Mouse (Mus musculus) ovary, adult 10 weeks (tissue): ENCODE measurements around the gene Wnt2. TPM values are rescaled to one million over a fixed set of nuclear protein-coding genes. Genes with fewer than 3 reads are reported as not detected.

Experiments
- polyA plus RNA-seq: library from polyadenylated mRNA; stranded (reverse); fragments of 350-450 nt; fragmentation: Illumina TruSeq; extraction: RNeasy Lipid Tissue Mini Kit (QIAGEN cat#74804); gene quantifications from one replicate; pipeline ENCODE4 v1.2.3, GENCODE M21; 2014

Gene Wnt2
- polyA plus RNA-seq = 0.31 TPM

DNA sequence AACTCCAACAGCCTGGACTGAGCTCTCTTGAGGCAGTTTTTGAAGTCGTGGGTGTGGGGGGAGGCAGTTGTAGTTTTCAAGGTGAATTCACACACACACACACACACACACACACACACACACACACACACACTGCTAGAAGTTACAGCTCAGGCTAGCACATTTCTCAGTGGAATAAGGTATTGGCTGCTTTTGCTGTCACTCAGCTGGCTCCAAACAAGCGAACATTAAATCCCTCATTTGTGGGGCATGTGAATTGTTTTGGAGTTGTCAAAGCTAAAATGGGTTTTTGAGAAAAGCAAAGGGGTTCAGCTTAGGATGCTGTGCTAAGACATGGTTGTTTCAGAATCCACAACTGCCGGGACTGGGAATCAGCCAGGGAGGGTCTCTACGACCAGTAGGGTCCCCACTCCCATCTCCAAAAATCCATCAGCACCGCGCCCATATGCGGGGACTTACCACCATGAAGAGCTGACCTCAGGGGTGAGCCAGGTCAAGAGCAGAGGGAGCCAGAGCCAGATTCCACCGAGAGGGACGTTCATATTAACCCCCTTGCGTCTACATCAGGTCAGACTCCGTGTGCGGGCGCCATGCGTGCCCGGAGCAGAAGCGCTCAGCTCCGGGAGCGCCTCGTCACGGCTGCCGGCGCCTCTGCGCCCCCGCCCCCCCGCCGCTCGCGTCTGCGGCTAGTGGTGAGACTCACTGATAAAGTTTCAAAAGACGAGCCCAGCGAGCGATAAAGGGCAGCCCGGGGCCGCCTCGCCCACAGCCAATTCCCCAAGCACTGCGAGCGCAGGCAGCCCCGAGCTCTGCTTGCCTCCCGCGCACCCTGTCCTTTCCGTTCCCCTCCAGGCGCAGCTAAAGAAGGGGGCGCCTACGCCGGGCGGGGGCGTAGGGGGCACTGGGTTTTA is at the start of gene Wnt2:
TSS of gene Wnt2 (minus strand) at position 840 of the 911 bp plus-strand sequence.

Other genes with a start within 250 kb of the Wnt2 start
- 9.6 TPM for gene Asz1, start 78.5 kb upstream of the Wnt2 start, polyA plus RNA-seq
- gene Cftr, start 140.1 kb upstream of the Wnt2 start, polyA plus RNA-seq = 23.1 TPM